Mouse (Mus musculus) liver, embryonic 14.5 days (tissue): ENCODE results near the gene Gmds.

Experiments
- CTCF ChIP-seq: IDR thresholded peaks from 2 replicates; pipeline ENCODE4 v1.5.1; 2016; ENCODE audit warnings: antibody characterized with exemption, low read depth, control low read depth
- EP300 ChIP-seq: IDR thresholded peaks from 2 replicates; pipeline ENCODE4 v1.6.1; 2016; ENCODE audit warnings: antibody characterized with exemption, low read depth

DNA sequence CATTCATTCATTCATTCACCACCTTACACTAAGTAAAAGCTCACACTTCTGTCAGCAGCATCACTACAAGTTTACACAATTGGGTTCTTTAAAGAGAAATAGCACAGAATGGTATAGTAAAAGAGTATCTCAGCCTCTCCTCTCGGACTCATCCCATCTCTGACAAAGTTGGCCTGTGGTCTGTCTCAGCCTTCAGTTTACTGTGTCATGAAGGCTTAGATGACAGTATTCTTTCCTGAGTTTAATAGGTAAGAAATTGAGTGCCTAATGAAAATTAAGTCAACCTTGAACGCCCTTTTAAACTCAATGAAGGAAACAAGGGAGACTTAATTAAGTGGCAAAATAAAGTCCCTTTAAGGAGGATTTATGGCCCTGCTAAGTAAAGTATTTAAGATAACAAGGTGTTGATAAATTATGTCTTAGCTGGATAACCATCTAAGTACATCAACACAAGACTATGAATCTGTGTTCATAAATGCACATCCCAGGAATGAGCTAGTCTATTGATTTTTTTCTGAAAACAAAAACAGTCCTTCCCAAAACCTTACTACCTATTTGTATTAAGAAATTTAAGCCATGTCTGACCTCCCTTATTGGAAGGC is 160.6 kb downstream of the Gmds start:
- TF ChIP-seq CTCF (no peak), EP300 (no peak)
